Mouse (Mus musculus) hindbrain, embryonic 13.5 days (tissue): ENCODE measurements around the gene Hdac5. TPM values are rescaled to one million over a fixed set of nuclear protein-coding genes. Genes with fewer than 3 reads are reported as not detected.

Experiments
- ATAC-seq: fragments of 200-750 bp; cut with Nextera tagmentation; 2 replicates; pipeline ENCODE4 v1.8.0; 2017; ENCODE audit warnings: moderate TSS enrichment; ENCODE audit not compliant: low FRiP score
- H3K27ac ChIP-seq: fragments of 300-500 bp; sonication (generic); 2 replicates; pipeline ENCODE4 v1.5.1; 2015; ENCODE audit warnings: inconsistent platforms, mild to moderate bottlenecking, moderate library complexity
- H3K27me3 ChIP-seq: fragments of 300-500 bp; sonication (generic); 2 replicates; pipeline ENCODE4 v1.6.1; 2015; ENCODE audit warnings: mild to moderate bottlenecking, inconsistent platforms
- H3K36me3 ChIP-seq: fragments of 300-500 bp; sonication (generic); 2 replicates; pipeline ENCODE4 v1.6.1; 2015; ENCODE audit warnings: mild to moderate bottlenecking, inconsistent platforms
- H3K4me1 ChIP-seq: fragments of 300-500 bp; sonication (generic); replicated peaks from 2 replicates; pipeline ENCODE4 v1.6.1; 2015; ENCODE audit warnings: inconsistent platforms
- H3K4me2 ChIP-seq: fragments of 300-500 bp; sonication (generic); 2 replicates; pipeline ENCODE4 v1.6.1; 2015; ENCODE audit warnings: inconsistent platforms, mild to moderate bottlenecking, moderate library complexity
- H3K4me3 ChIP-seq: fragments of 300-500 bp; sonication (generic); 2 replicates; pipeline ENCODE4 v1.5.1; 2015; ENCODE audit warnings: mild to moderate bottlenecking, inconsistent platforms
- H3K9ac ChIP-seq: fragments of 300-500 bp; sonication (generic); 2 replicates; pipeline ENCODE4 v1.6.1; 2015; ENCODE audit warnings: mild to moderate bottlenecking, inconsistent platforms
- H3K9me3 ChIP-seq: fragments of 300-500 bp; sonication (generic); 2 replicates; pipeline ENCODE4 v1.6.1; 2016; ENCODE audit warnings: inconsistent platforms
- WGBS: fragments of 180-500 bp; shearing (Covaris S2); methylation state at CpG from one replicate; pipeline ENCODE4 v1.1.7; 2015; 5-methylcytosine and 5-hydroxymethylcytosine counted together
- polyA plus RNA-seq: library from polyadenylated mRNA; unstranded; fragments of >200 nt; fragmentation: Nextera tagmentation; extraction: Ambion mirVana; gene quantifications from 2 replicates; pipeline ENCODE4 v1.2.1, GENCODE M21; 2015

Gene Hdac5
- polyA plus RNA-seq, 1 experiment from 2014 or later, result 85.4 TPM

DNA sequence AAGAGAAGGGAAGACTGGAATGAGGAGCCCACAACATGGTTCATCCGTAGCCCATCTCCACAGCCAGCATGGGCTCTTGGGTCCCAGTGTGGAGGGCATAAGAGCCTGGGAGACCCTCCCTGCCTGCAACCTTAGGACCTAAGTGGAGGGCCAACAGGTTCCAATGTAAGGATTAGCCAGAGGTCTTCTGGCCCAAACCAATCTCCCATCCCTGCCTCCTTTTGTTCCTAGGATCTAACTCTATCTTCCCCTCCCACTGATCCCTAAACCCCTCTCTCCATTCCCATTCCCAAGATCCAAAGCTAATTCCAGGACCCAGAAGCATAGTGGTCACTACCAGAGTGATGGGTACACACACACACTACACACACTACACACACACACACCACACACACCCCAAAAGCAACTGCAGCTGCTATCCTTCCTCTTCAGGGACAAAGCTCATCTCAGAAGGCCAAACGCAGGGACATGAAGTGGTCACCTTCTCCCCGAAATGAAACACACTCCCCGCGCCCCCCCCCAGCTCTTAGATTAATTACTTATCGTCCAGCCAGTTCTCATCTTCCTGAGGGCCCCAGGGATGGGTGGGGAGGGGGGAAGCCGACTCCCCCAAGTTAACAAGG, 1.2 kb downstream of the Hdac5 start:
- no peak for ATAC-seq
- WGBS, result 10% methylated on average over 7 of the region's 7 CpGs
- Histone ChIP-seq H3K4me1 (peaks cover 60% of the 10 kb centered on the region), H3K27ac (peak overlapping the region; percentile 96), H3K4me3 (peak overlapping the region; percentile 78), H3K36me3 (peaks cover 5% of the 10 kb centered on the region; the same call in 1 of the 2 replicates), H3K9me3 (no peaks in the 10 kb centered on the region), H3K4me2 (peak overlapping the region; percentile 82), H3K27me3 (no peaks in the 10 kb centered on the region), H3K9ac (peak overlapping the region; percentile 93)

GRCm38 (mm10) chr11:102228191-102228545, 1.8 kb downstream of the Hdac5 start:
- H3K9me3 ChIP-seq, result no peaks in the 10 kb centered on the region
- H3K27ac ChIP-seq, result peak overlapping the region; percentile 96
- H3K4me3 ChIP-seq, result peak overlapping the region; percentile 78
- peaks cover 11% of the 10 kb centered on the region; the same call in 1 of the 2 replicates for H3K36me3 ChIP-seq
- H3K4me2 ChIP-seq, result peak overlapping the region; percentile 82
- no peak for ATAC-seq
- H3K4me1 ChIP-seq, result peaks cover 66% of the 10 kb centered on the region
- WGBS, result 11% methylated on average over 9 of the region's 9 CpGs
- no peaks in the 10 kb centered on the region for H3K27me3 ChIP-seq
- peak overlapping the region; percentile 93 for H3K9ac ChIP-seq

DNA sequence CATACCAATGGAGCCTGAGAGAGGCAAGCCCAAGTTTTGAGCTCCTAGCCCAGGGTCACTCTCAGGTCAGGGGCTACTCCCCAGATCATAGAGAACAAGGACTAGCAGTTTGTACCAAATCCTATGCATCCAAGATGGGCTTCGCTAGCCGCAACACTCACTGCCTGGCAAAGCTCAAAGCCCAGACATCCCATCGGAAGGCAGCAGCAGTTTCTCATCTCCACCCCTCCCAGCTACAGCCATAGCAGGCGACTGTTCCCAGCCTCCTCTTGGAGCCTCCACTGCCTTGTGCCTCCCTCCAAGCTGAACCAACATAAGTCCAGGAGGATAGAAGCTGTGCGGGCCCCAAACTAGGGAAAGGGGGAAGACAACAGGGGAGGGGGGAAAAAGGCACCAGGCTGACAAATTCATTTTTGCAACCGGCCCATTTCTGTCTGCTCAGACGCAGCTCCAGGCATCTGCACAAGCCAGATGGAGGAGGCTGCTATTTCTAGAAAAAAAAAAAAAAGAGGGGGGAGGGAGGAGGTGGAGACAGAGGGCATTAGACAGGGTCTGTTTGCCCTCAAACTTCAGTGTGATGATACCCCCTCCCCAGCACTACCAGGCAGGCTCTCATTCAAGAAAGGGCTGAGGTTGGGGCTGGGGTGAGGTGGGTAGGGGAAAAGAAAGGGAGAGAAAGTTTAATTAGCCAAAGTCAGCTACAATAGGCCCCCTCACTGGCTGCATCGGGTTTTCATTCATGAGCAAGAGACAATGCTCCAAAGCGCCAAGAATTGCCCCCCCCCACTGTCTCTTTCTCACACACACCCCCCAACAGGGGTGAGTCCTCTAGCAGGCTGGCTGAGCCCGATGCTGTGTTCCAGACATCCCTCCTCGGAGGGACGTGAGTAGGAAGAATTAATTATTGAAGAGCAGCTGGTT, 2.4 kb downstream of the Hdac5 start:
- Histone ChIP-seq H3K4me1 (peaks cover 73% of the 10 kb centered on the region), H3K36me3 (peaks cover 16% of the 10 kb centered on the region; the same call in 1 of the 2 replicates), H3K27ac (peak overlapping the region; percentile 96), H3K9ac (peak overlapping the region; percentile 93), H3K27me3 (no peaks in the 10 kb centered on the region), H3K4me2 (peak overlapping the region; percentile 82), H3K9me3 (no peaks in the 10 kb centered on the region), H3K4me3 (peak overlapping the region; percentile 78)
- ATAC-seq, result peak; percentile 51
- 6% methylated on average over 12 of the region's 12 CpGs for WGBS

GRCm38 (mm10) chr11:102226067-102226978, 3.6 kb downstream of the Hdac5 start:
- H3K4me3 ChIP-seq, result peak overlapping the region; percentile 78
- H3K9ac ChIP-seq, result peak overlapping the region; percentile 93
- H3K4me1 ChIP-seq, result peaks cover 82% of the 10 kb centered on the region

DNA sequence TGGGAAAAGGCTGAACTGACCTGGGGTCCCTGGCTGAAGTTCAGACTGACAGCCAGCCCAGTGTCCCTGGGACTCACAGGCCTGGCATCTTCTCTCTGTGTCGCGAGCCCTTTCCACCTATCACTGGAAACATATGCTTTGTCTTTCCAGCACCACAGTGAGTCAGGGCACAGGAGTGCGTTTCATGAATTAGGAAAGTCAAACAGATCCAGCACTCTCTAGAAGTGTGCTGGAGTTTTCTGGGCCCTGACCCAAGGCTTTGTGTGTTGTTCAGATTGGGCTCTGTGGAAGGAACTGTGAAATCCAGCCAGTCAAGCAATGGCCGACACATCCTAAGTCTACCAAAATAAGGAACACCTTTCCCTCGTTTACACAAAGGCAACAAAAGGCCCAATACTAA, 4.7 kb downstream of the Hdac5 start:
- peak overlapping the region; percentile 22; the same call in 1 of the 2 replicates for H3K4me3 ChIP-seq
- H3K9ac ChIP-seq, result peak overlapping the region; percentile 63
- no peak for ATAC-seq
- H3K4me1 ChIP-seq, result peaks cover 83% of the 10 kb centered on the region
- H3K27me3 ChIP-seq, result no peaks in the 10 kb centered on the region
- H3K36me3 ChIP-seq, result peaks cover 38% of the 10 kb centered on the region
- no peak overlapping the region for H3K27ac ChIP-seq
- H3K9me3 ChIP-seq, result no peaks in the 10 kb centered on the region
- peak overlapping the region; percentile 82 for H3K4me2 ChIP-seq
- 67% methylated on average over 5 of the region's 5 CpGs for WGBS

More at GRCm38 (mm10) chr11:102226067-102226978, 3.6 kb downstream of the Hdac5 start:
- peaks cover 28% of the 10 kb centered on the region for H3K36me3 ChIP-seq
- 56% methylated on average over 12 of the region's 12 CpGs for WGBS
- ATAC-seq, result no peak
- peak overlapping the region; percentile 82 for H3K4me2 ChIP-seq
- no peaks in the 10 kb centered on the region for H3K9me3 ChIP-seq
- H3K27me3 ChIP-seq, result no peaks in the 10 kb centered on the region
- H3K27ac ChIP-seq, result peak overlapping the region; percentile 96; the same call in 1 of the 2 replicates

- Histone ChIP-seq H3K27me3 (no peaks in the 10 kb centered on the region), H3K36me3 (peaks cover 43% of the 10 kb centered on the region), H3K27ac (no peak overlapping the region), H3K4me3 (peak overlapping the region; percentile 22), H3K4me1 (peaks cover 88% of the 10 kb centered on the region), H3K9ac (peak overlapping the region; percentile 63), H3K4me2 (peak overlapping the region; percentile 82), H3K9me3 (no peaks in the 10 kb centered on the region)
- no peak for ATAC-seq
- WGBS, result 3% methylated on average over 22 of the region's 22 CpGs
Observed at GRCm38 (mm10) chr11:102224686-102225085, 5.3 kb downstream of the Hdac5 start.

- Histone ChIP-seq H3K9me3 (no peaks in the 10 kb centered on the region), H3K27ac (no peak overlapping the region), H3K36me3 (peaks cover 44% of the 10 kb centered on the region), H3K4me1 (peaks cover 90% of the 10 kb centered on the region), H3K4me3 (no peak overlapping the region), H3K9ac (no peak overlapping the region), H3K4me2 (no peak overlapping the region), H3K27me3 (no peaks in the 10 kb centered on the region)
- WGBS, result 44% methylated on average over 6 of the region's 6 CpGs
- ATAC-seq, result no peak
Observed at GRCm38 (mm10) chr11:102223166-102223565, 6.8 kb downstream of the Hdac5 start.

- H3K9ac ChIP-seq, result peak overlapping the region; percentile 5; the same call in 1 of the 2 replicates
- no peak overlapping the region for H3K4me2 ChIP-seq
- no peak overlapping the region for H3K27ac ChIP-seq
- H3K36me3 ChIP-seq, result peaks cover 54% of the 10 kb centered on the region
- peaks cover 90% of the 10 kb centered on the region for H3K4me1 ChIP-seq
- no peak overlapping the region for H3K4me3 ChIP-seq
- ATAC-seq, result no peak
- H3K27me3 ChIP-seq, result no peaks in the 10 kb centered on the region
- 73% methylated on average over 8 of the region's 8 CpGs for WGBS
- H3K9me3 ChIP-seq, result no peaks in the 10 kb centered on the region
Observed at GRCm38 (mm10) chr11:102221954-102222351, 8.0 kb downstream of the Hdac5 start.

DNA sequence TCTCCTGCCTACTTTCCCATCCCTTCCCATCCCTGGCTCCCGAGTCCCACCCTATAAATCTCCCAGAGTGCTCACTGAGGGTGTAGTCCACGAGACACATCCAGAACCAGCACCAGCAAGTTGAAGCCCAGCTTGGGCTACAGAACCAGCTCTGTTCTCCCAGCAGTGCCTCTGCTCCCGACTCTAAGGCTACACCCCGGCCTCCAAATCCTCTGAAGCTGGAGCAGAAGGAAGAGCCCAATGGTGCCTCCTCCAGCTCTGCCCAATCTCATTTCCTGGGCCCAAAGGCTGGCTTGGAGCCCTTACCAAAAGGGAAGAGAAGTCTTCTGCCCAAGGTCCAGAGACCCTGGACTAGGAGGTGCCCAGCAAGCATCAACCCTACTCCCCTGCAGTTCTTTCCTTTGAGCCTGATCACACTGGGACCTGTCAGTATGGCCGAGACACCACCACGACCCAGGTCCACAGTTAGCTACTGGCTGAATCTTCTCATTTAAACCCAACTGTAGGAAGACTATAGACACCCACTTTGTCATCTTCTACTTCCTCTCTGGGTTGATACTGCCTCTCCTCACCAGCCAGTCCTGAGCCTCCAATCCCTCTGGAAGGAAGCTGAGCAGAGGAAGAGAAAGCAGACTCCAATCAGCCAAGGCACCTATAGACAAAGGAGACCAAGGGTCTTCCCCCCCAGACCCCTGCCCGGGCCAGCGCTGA, 8.6 kb downstream of the Hdac5 start:
- Histone ChIP-seq H3K4me2 (no peak overlapping the region), H3K4me1 (peaks cover 90% of the 10 kb centered on the region), H3K9ac (peak overlapping the region; percentile 5; the same call in 1 of the 2 replicates), H3K27ac (no peak overlapping the region), H3K4me3 (no peak overlapping the region), H3K9me3 (no peaks in the 10 kb centered on the region), H3K36me3 (peaks cover 55% of the 10 kb centered on the region), H3K27me3 (no peaks in the 10 kb centered on the region)
- whole genome bisulfite sequencing, result 83% methylated on average over 8 of the region's 8 CpGs
- ATAC-seq, result no peak

DNA sequence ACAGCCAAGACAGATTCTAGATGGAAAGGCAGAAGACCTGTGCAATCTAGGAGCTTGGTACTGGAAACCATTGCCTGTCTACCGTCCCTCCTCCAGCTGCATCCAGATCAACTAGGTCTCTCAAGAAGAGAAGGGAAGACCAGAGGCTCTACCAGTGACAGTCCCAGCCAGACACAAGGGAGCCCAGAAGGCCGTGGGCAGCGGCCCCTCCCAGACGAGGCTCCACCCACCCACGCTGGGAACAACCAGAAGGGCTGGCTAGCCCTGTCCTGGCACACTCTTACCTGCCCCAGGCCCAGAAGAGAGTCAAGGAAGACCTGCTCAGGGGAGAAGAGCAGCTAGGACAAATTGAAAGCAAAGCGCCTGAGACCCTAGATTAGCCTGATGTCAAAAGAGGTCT, 9.5 kb downstream of the Hdac5 start:
- H3K9ac ChIP-seq, result 0 out of 2 replicates have a peak overlapping the region, but pooled peaks have one; percentile 1
- no peak overlapping the region for H3K4me3 ChIP-seq
- ATAC-seq, result no peak
- peaks cover 90% of the 10 kb centered on the region for H3K4me1 ChIP-seq
- 72% methylated on average over 6 of the region's 6 CpGs for WGBS
- peak overlapping the region; percentile 30; the same call in 1 of the 2 replicates for H3K27ac ChIP-seq
- H3K36me3 ChIP-seq, result peaks cover 55% of the 10 kb centered on the region
- H3K27me3 ChIP-seq, result no peaks in the 10 kb centered on the region
- H3K9me3 ChIP-seq, result no peaks in the 10 kb centered on the region
- H3K4me2 ChIP-seq, result no peak overlapping the region

DNA sequence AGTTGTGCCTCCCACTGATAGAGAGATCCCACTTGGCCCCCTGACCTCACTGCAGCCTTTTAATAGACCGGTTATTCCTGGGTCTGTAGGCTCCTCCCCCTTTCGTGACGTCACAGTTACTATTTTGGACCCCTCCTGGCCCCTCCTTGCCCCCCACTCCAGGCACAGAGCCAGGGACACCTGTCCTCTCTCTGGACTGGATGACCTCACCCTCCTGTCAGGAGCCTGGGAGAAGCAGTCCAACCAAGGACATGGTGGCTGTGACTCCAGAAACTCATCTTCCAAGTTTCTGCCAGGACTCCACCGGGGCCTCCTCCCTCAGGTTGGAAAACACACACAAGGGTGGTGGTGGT, 10.0 kb downstream of the Hdac5 start:
- Histone ChIP-seq H3K4me2 (no peak overlapping the region), H3K36me3 (peaks cover 55% of the 10 kb centered on the region), H3K27ac (peak overlapping the region; percentile 89), H3K9ac (no peak overlapping the region; the same call in 1 of the 2 replicates), H3K9me3 (no peaks in the 10 kb centered on the region), H3K4me1 (peaks cover 90% of the 10 kb centered on the region), H3K4me3 (no peak overlapping the region), H3K27me3 (no peaks in the 10 kb centered on the region)
- WGBS, result 75% methylated on average over 4 of the region's 4 CpGs
- no peak for ATAC-seq
